Mouse (Mus musculus): ENCODE data around the gene Trim60. TPM values are rescaled to one million over a fixed set of nuclear protein-coding genes. Genes with fewer than 3 reads are reported as not detected.

The Trim60 gene
- polyA plus RNA-seq (2016; fragmentation: Nextera tagmentation; extraction: Ambion mirVana), result 0.15 TPM in 1 of 2 replicates, not detected in the other

GRCm38 (mm10) chr8:65018423-65018822, at the start of gene Trim60, which contains the start of gene Trim61:
TSS of gene Trim60 (minus strand) at chr8:65018584.
TSS of gene Trim61 (minus strand) at chr8:65018523.
- H3K9me3 ChIP-seq, result peaks cover 7% of the 10 kb centered on the region; the same call in 1 of the 2 replicates
- H3K27me3 ChIP-seq, result no peaks in the 10 kb centered on the region
- H3K4me2 ChIP-seq, result no peak within 1 kb of the TSS
- no peak for ATAC-seq (ENCODE audit: insufficient number of reproducible peaks, insufficient read depth, low FRiP score, low TSS enrichment, low read depth)
- H3K4me3 ChIP-seq (replicated peaks), result no peak within 1 kb of the TSS
- no peak within 1 kb of the TSS for H3K27ac ChIP-seq
- H3K9ac ChIP-seq (replicated peaks), result no peak within 1 kb of the TSS
- no peaks in the 10 kb centered on the region for H3K36me3 ChIP-seq
- H3K4me1 ChIP-seq (replicated peaks), result no peaks in the 10 kb centered on the region
- 86% methylated on average over 8 of the region's 8 CpGs for whole genome bisulfite sequencing

- Histone ChIP-seq H3K27me3 (no peaks in the 10 kb centered on the region), H3K4me2 (no peak overlapping the region), H3K36me3 (no peaks in the 10 kb centered on the region), H3K4me3 (replicated peaks) (no peak overlapping the region), H3K9ac (replicated peaks) (0 out of 2 replicates have a peak overlapping the region, but pooled peaks have one; percentile 4), H3K9me3 (no peaks in the 10 kb centered on the region), H3K4me1 (replicated peaks) (peaks cover 9% of the 10 kb centered on the region; the same call in 1 of the 2 replicates), H3K27ac (no peak overlapping the region)
- ATAC-seq (ENCODE audit: insufficient number of reproducible peaks, insufficient read depth, low FRiP score, low TSS enrichment, low read depth), result no peak
- WGBS, result 30% methylated on average over 10 of the region's 10 CpGs
These were observed 49.5 kb upstream of the Trim60 start for GRCm38 (mm10) chr8:65067694-65068472.

GRCm38 (mm10) chr8:65067031-65067430, 48.6 kb upstream of the Trim60 start:
- no peak overlapping the region for H3K27ac ChIP-seq
- 92% methylated on average over 4 of the region's 4 CpGs for WGBS
- H3K9me3 ChIP-seq, result no peaks in the 10 kb centered on the region
- no peaks in the 10 kb centered on the region for H3K27me3 ChIP-seq
- peaks cover 9% of the 10 kb centered on the region; the same call in 1 of the 2 replicates for H3K4me1 ChIP-seq (replicated peaks)
- no peak for ATAC-seq (ENCODE audit: insufficient number of reproducible peaks, insufficient read depth, low FRiP score, low TSS enrichment, low read depth)
- no peaks in the 10 kb centered on the region for H3K36me3 ChIP-seq
- no peak overlapping the region for H3K4me2 ChIP-seq
- H3K4me3 ChIP-seq (replicated peaks), result no peak overlapping the region
- H3K9ac ChIP-seq (replicated peaks), result no peak overlapping the region

- Histone ChIP-seq H3K4me2 (no peak overlapping the region), H3K27ac (no peak overlapping the region), H3K4me1 (replicated peaks) (peaks cover 6% of the 10 kb centered on the region; the same call in 1 of the 2 replicates), H3K27me3 (no peaks in the 10 kb centered on the region), H3K9me3 (no peaks in the 10 kb centered on the region), H3K9ac (replicated peaks) (no peak overlapping the region), H3K36me3 (no peaks in the 10 kb centered on the region), H3K4me3 (replicated peaks) (no peak overlapping the region)
- no peak for ATAC-seq (ENCODE audit: insufficient number of reproducible peaks, insufficient read depth, low FRiP score, low TSS enrichment, low read depth)
- WGBS, result 94% methylated on average over 3 of the region's 3 CpGs
These were observed 47.2 kb upstream of the Trim60 start for GRCm38 (mm10) chr8:65065622-65066021.

DNA sequence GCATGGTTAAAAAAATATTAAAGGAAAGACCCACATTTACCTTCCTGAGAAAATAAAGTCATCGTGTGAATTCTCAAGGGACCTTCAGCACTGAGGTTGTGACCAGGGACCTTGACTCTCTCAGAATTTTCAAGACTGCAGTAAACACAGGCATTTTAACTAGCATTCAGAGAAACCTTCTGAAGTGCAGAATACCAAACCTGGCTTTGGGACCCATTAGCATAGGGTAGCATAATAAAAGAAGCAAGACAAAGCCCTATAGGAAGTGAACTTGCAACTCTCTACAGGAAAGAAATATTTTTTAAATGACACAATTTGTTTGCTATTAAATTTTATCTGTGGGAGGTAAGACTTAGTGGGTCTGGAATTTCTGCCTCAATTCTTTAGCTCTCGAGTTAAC, 45.7 kb upstream of the Trim60 start:
- Histone ChIP-seq H3K4me3 (replicated peaks) (no peak overlapping the region), H3K9me3 (no peaks in the 10 kb centered on the region), H3K27ac (no peak overlapping the region), H3K4me2 (no peak overlapping the region), H3K9ac (replicated peaks) (no peak overlapping the region), H3K36me3 (no peaks in the 10 kb centered on the region), H3K27me3 (no peaks in the 10 kb centered on the region), H3K4me1 (replicated peaks) (peaks cover 6% of the 10 kb centered on the region; the same call in 1 of the 2 replicates)
- no peak for ATAC-seq (ENCODE audit: insufficient number of reproducible peaks, insufficient read depth, low FRiP score, low TSS enrichment, low read depth)
- 39% methylated on average over 2 of the region's 2 CpGs for WGBS

DNA sequence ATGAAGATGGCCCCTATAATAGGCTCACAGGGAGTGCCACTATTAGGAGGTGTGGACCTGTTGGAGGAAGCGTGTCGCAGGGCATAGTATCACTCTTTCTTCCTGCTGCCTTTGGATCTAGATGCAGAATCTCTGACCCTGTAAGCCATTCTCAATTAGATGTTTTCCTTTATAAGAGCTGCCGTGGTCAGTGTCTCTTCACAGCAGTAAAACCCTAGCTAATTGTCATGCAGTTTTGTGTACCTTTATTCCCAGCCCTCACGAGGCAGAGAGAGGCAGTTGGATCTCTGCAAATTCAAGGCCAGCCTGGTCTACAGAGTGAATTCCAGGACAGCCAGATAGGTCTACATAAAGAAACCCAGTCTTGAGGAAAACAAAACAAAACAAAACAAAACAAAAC, 43.8 kb upstream of the Trim60 start:
- H3K27me3 ChIP-seq, result no peaks in the 10 kb centered on the region
- H3K4me2 ChIP-seq, result no peak overlapping the region
- H3K4me3 ChIP-seq (replicated peaks), result no peak overlapping the region
- H3K36me3 ChIP-seq, result no peaks in the 10 kb centered on the region
- 75% methylated on average over 4 of the region's 4 CpGs for WGBS
- no peaks in the 10 kb centered on the region for H3K4me1 ChIP-seq (replicated peaks)
- no peaks in the 10 kb centered on the region for H3K9me3 ChIP-seq
- H3K27ac ChIP-seq, result no peak overlapping the region
- ATAC-seq (ENCODE audit: insufficient number of reproducible peaks, insufficient read depth, low FRiP score, low TSS enrichment, low read depth), result no peak
- H3K9ac ChIP-seq (replicated peaks), result no peak overlapping the region

GRCm38 (mm10) chr8:65056722-65057121, 38.3 kb upstream of the Trim60 start:
- 85% methylated on average over 4 of the region's 4 CpGs for WGBS

GRCm38 (mm10) chr8:65053968-65054367, 35.6 kb upstream of the Trim60 start:
- Histone ChIP-seq H3K4me2 (peak overlapping the region; percentile 17; the same call in 1 of the 2 replicates), H3K4me3 (replicated peaks) (no peak overlapping the region), H3K4me1 (replicated peaks) (peaks cover 20% of the 10 kb centered on the region), H3K27ac (peak overlapping the region; percentile 79), H3K9ac (replicated peaks) (no peak overlapping the region), H3K9me3 (no peaks in the 10 kb centered on the region), H3K36me3 (no peaks in the 10 kb centered on the region), H3K27me3 (no peaks in the 10 kb centered on the region)
- ATAC-seq (ENCODE audit: insufficient number of reproducible peaks, insufficient read depth, low FRiP score, low TSS enrichment, low read depth), result peak; percentile 86
- WGBS, result 5% methylated on average over 5 of the region's 5 CpGs

More at GRCm38 (mm10) chr8:65056722-65057121, 38.3 kb upstream of the Trim60 start:
- Histone ChIP-seq H3K36me3 (no peaks in the 10 kb centered on the region), H3K27me3 (no peaks in the 10 kb centered on the region), H3K4me3 (replicated peaks) (no peak overlapping the region), H3K4me2 (no peak overlapping the region), H3K9ac (replicated peaks) (no peak overlapping the region), H3K9me3 (no peaks in the 10 kb centered on the region), H3K27ac (no peak overlapping the region), H3K4me1 (replicated peaks) (peaks cover 20% of the 10 kb centered on the region)
- ATAC-seq (ENCODE audit: insufficient number of reproducible peaks, insufficient read depth, low FRiP score, low TSS enrichment, low read depth), result no peak

DNA sequence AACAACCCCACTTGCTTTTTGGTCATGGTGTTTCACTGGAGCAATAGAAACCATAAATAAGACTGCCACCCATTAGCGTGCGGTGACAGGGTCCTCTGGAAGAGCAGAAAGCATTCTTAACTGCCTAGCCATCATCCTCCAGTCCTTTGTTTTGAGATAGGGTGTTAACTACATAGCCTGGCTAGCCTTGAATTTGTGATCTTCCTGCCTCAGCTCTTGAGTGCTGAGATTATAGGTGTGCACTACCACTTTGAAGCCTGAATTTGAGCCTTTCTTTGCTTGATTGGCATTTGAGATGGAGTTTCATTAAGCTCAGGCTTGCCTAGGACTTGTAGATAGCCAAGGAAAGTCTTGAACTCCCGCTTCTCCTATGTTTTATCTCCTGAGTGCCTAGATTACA, 35.2 kb upstream of the Trim60 start:
- peak overlapping the region; percentile 64 for H3K27ac ChIP-seq
- ATAC-seq (ENCODE audit: insufficient number of reproducible peaks, insufficient read depth, low FRiP score, low TSS enrichment, low read depth), result peak; percentile 15; the same call in 1 of the 2 replicates

DNA sequence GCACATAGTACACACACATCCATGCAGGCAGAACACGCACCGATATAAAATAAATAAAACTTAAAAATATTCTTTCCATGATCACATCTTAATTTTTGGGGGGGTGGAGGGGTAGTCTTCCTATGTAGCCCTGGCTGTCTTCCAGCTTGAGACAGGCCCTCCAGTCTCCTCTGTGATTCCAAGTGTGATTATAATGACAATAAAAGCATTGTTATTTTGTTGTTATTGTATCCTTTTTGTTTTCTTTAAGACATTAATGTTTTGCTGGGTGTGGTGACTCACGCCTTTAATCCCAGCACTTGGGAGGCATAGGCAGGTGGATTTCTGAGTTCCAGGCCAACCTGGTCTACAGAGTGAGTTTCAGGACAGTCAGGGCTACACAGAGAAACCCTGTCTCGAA, 29.4 kb upstream of the Trim60 start:
- Histone ChIP-seq H3K36me3 (no peaks in the 10 kb centered on the region), H3K4me1 (replicated peaks) (0 out of 2 replicates have a peak, but pooled peaks cover 7% of the 10 kb centered on the region), H3K27me3 (no peaks in the 10 kb centered on the region), H3K4me2 (no peak overlapping the region), H3K27ac (no peak overlapping the region), H3K9ac (replicated peaks) (no peak overlapping the region), H3K9me3 (no peaks in the 10 kb centered on the region), H3K4me3 (replicated peaks) (no peak overlapping the region)
- no peak for ATAC-seq (ENCODE audit: insufficient number of reproducible peaks, insufficient read depth, low FRiP score, low TSS enrichment, low read depth)
- 90% methylated on average over 4 of the region's 4 CpGs for WGBS

More for the DNA sequence above, 35.2 kb upstream of the Trim60 start:
- WGBS, result 33% methylated on average over 3 of the region's 3 CpGs
- H3K9ac ChIP-seq (replicated peaks), result no peak overlapping the region
- H3K27me3 ChIP-seq, result no peaks in the 10 kb centered on the region
- no peak overlapping the region for H3K4me2 ChIP-seq
- peaks cover 20% of the 10 kb centered on the region for H3K4me1 ChIP-seq (replicated peaks)
- H3K4me3 ChIP-seq (replicated peaks), result no peak overlapping the region
- H3K9me3 ChIP-seq, result no peaks in the 10 kb centered on the region
- no peaks in the 10 kb centered on the region for H3K36me3 ChIP-seq

DNA sequence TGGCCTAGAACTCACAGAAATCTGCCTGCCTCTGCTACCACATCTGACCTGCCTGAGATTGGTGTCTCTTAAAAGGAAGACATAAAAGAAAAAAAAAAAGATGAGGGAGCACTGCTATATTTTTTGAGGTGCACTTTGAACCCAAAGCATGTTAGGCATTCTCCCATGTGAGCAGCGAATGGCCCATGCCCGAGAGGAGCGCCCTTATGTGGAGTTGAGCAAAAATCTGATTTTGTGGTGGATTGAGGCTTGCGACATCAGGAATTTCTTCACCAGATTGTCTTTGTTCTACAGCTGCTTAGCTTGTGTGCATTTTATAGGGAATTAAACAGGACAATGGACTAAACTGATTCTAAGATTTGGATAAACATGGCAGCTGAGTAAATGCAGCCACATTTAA, 28.8 kb upstream of the Trim60 start:
- Histone ChIP-seq H3K36me3 (no peaks in the 10 kb centered on the region), H3K4me1 (replicated peaks) (0 out of 2 replicates have a peak, but pooled peaks cover 7% of the 10 kb centered on the region), H3K27ac (no peak overlapping the region), H3K4me3 (replicated peaks) (no peak overlapping the region), H3K9ac (replicated peaks) (no peak overlapping the region), H3K9me3 (no peaks in the 10 kb centered on the region), H3K27me3 (no peaks in the 10 kb centered on the region), H3K4me2 (no peak overlapping the region)
- no peak for ATAC-seq (ENCODE audit: insufficient number of reproducible peaks, insufficient read depth, low FRiP score, low TSS enrichment, low read depth)
- WGBS, result 95% methylated on average over 4 of the region's 4 CpGs

Data from limb, embryonic 12.5 days (tissue).